Mouse (Mus musculus) stomach, postnatal 0 days (tissue): ENCODE data around the gene Nkx1-1.

ENCODE experiments used
- CTCF ChIP-seq: IDR thresholded peaks from 2 replicates; pipeline ENCODE4 v1.5.1; 2016; ENCODE audit warnings: antibody characterized with exemption, low read depth, mild to moderate bottlenecking, moderate library complexity
- EP300 ChIP-seq: optimal IDR thresholded peaks from 2 replicates; pipeline ENCODE3; 2016; ENCODE audit warnings: antibody characterized with exemption

GRCm38 (mm10) chr5:33395693-33396092, 38.1 kb downstream of the Nkx1-1 start:
- TF ChIP-seq CTCF (no peak), EP300 (no peak)
